In the genomic region with DNA sequence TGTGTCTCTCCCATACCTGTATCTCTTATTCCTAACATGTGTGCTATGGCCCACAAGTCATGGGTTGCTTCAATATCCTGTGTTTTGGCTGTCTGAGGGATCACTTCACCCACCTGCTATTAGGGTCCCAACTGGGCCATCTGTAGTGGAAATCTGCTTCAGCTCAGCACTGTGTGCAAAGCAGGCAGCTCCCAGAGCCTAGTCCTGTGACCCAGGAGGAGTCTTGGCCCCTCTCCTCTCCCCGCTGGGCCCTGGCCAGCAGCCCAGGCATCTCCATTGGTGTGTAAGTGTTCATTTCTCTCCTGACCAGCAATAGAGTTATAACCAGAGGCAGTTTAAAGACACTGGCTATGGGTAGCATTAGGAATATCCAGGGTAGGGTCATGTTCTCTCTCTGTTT, we compare ENCODE assay signal across 19 mouse cellular contexts. TPM values are rescaled to one million over a fixed set of nuclear protein-coding genes. Genes with fewer than 3 reads are reported as not detected.
DNase-seq lines count a peak whose midpoint lies in the region; ATAC-seq lines count a peak whose summit lies in the region.
"Had no signal": no experiment of that assay in that cellular context is flagged by ENCODE, and none has a peak within 500 bp of the region (broad histone marks: within the 10 kb centered on the region; RNA-seq: fewer than 3 reads in every experiment).

No protein-coding gene starts in this region.

- H3K9ac ChIP-seq in forebrain, embryonic 16.5 days (replicated peaks; ENCODE audit: low read depth, low read length) = no peak overlapping the region
- no peak overlapping the region for H3K9ac ChIP-seq in forebrain, embryonic 15.5 days (replicated peaks)
- H3K9ac ChIP-seq: forebrain, embryonic 13.5 days; heart, embryonic 15.5 days; limb, embryonic 13.5 days; liver, embryonic 15.5 days; neural tube, embryonic 12.5 days; stomach, embryonic 15.5 days had no signal

- H3K36me3 ChIP-seq in forebrain, embryonic 16.5 days (ENCODE audit: control insufficient read depth, insufficient read depth) = no peaks in the 10 kb centered on the region
- H3K36me3 ChIP-seq in forebrain, embryonic 15.5 days = no peaks in the 10 kb centered on the region
- H3K36me3 ChIP-seq in embryonic facial prominence, embryonic 10.5 days (replicated peaks) = no peaks in the 10 kb centered on the region
- H3K36me3 ChIP-seq: heart, embryonic 15.5 days; limb, embryonic 13.5 days; liver, embryonic 15.5 days; neural tube, embryonic 12.5 days; stomach, embryonic 15.5 days had no signal

- intact Hi-C loops in left cerebral cortex, postnatal 4 days (cut with DNase I) = no loop called here

- H3K27ac ChIP-seq in forebrain, embryonic 16.5 days (ENCODE audit: low read length) = no peak overlapping the region
- H3K27ac ChIP-seq in forebrain, embryonic 15.5 days (replicated peaks) = no peak overlapping the region
- no peak overlapping the region for H3K27ac ChIP-seq in embryonic facial prominence, embryonic 10.5 days (replicated peaks)
- H3K27ac ChIP-seq: forebrain, embryonic 13.5 days; heart, embryonic 15.5 days; limb, embryonic 13.5 days; liver, embryonic 15.5 days; neural tube, embryonic 12.5 days; stomach, embryonic 15.5 days had no signal

- H3K4me3 ChIP-seq in forebrain, embryonic 16.5 days (replicated peaks; ENCODE audit: low read length) = no peak overlapping the region
- no peak overlapping the region for H3K4me3 ChIP-seq in forebrain, embryonic 15.5 days
- no peak overlapping the region for H3K4me3 ChIP-seq in embryonic facial prominence, embryonic 10.5 days
- H3K4me3 ChIP-seq: forebrain, embryonic 13.5 days; heart, embryonic 15.5 days; limb, embryonic 13.5 days; liver, embryonic 15.5 days; neural tube, embryonic 12.5 days; stomach, embryonic 15.5 days had no signal

- peaks cover 12% of the 10 kb centered on the region for H3K4me1 ChIP-seq in forebrain, embryonic 16.5 days (replicated peaks; ENCODE audit: control insufficient read depth, insufficient read depth, low read length)
- peaks cover 21% of the 10 kb centered on the region for H3K4me1 ChIP-seq in forebrain, embryonic 15.5 days
- H3K4me1 ChIP-seq in embryonic facial prominence, embryonic 10.5 days = peaks cover 5% of the 10 kb centered on the region
- H3K4me1 ChIP-seq: heart, embryonic 15.5 days; limb, embryonic 13.5 days; liver, embryonic 15.5 days; stomach, embryonic 15.5 days had no signal

- peak; percentile 95 for DNase-seq in left cerebral cortex, postnatal 4 days
- DNase-seq in left cerebral cortex, adult 18-20 months (ENCODE audit: low spot score in 2 of 2) = no peak
- peak; percentile 98 to 99 for DNase-seq in cerebellum, postnatal 10 days
- DNase-seq in gastrocnemius, postnatal 4 days (ENCODE audit: low spot score in 2 of 2) = no peak
- DNase-seq in embryonic facial prominence, embryonic 10.5 days (ENCODE audit: low spot score) = no peak
- no peak for DNase-seq in spleen, postnatal 36 days (ENCODE audit: low spot score in 2 of 2)
- DNase-seq: adrenal gland, adult 8-10 months; kidney, adult 18-20 months; lung, postnatal 10 days had no signal

- peak; percentile 19; the same call in 1 of the 2 replicates for ATAC-seq in forebrain, embryonic 16.5 days
- no peak; the same call in 1 of the 2 replicates for ATAC-seq in forebrain, embryonic 15.5 days (replicated peaks)
- ATAC-seq: forebrain, embryonic 13.5 days had no signal

- no peaks in the 10 kb centered on the region for H3K27me3 ChIP-seq in forebrain, embryonic 16.5 days (replicated peaks; ENCODE audit: control insufficient read depth, insufficient read depth, low read length)
- H3K27me3 ChIP-seq in forebrain, embryonic 15.5 days = no peaks in the 10 kb centered on the region
- no peaks in the 10 kb centered on the region for H3K27me3 ChIP-seq in embryonic facial prominence, embryonic 10.5 days (replicated peaks; ENCODE audit: low read depth, poor library complexity, severe bottlenecking)
- H3K27me3 ChIP-seq: forebrain, embryonic 13.5 days; heart, embryonic 15.5 days; limb, embryonic 13.5 days; liver, embryonic 15.5 days; neural tube, embryonic 12.5 days; stomach, embryonic 15.5 days had no signal

- WGBS in forebrain, embryonic 16.5 days = 56% methylated on average over 1 of the region's 1 CpGs
- WGBS in forebrain, embryonic 15.5 days = 62% methylated on average over 1 of the region's 1 CpGs
- 94% methylated on average over 1 of the region's 1 CpGs for WGBS in embryonic facial prominence, embryonic 10.5 days

- H3K4me2 ChIP-seq in forebrain, embryonic 16.5 days (ENCODE audit: low read length) = no peak overlapping the region
- H3K4me2 ChIP-seq in forebrain, embryonic 15.5 days (replicated peaks) = no peak overlapping the region
- H3K4me2 ChIP-seq: forebrain, embryonic 13.5 days; heart, embryonic 15.5 days; limb, embryonic 13.5 days; liver, embryonic 15.5 days; neural tube, embryonic 12.5 days; stomach, embryonic 15.5 days had no signal

- no peaks in the 10 kb centered on the region for H3K9me3 ChIP-seq in forebrain, embryonic 16.5 days (ENCODE audit: control insufficient read depth, low read length)
- H3K9me3 ChIP-seq in forebrain, embryonic 15.5 days = no peaks in the 10 kb centered on the region
- H3K9me3 ChIP-seq in embryonic facial prominence, embryonic 10.5 days = no peaks in the 10 kb centered on the region
- H3K9me3 ChIP-seq: forebrain, embryonic 13.5 days; heart, embryonic 15.5 days; limb, embryonic 13.5 days; liver, embryonic 15.5 days; neural tube, embryonic 12.5 days; stomach, embryonic 15.5 days had no signal

RNA-seq across cellular contexts. Expression of a gene that starts 24.3 kb away (rescaled TPM):
- 7.6 and 8.6 TPM in 2 replicates for polyA plus RNA-seq in forebrain, embryonic 16.5 days (2015; fragmentation: Nextera tagmentation; extraction: Ambion mirVana)
- 8.2 and 8.4 TPM in 2 replicates for polyA plus RNA-seq in forebrain, embryonic 15.5 days (2015; fragmentation: Nextera tagmentation; extraction: Ambion mirVana)
- total RNA-seq in left cerebral cortex, postnatal 4 days (2021) = 10 to 100 TPM; 35.8 to 41.2 TPM
- total RNA-seq in left cerebral cortex, adult 18-20 months (2021) = 10 to 100 TPM; 54.5 to 61.5 TPM
- total RNA-seq in gastrocnemius, postnatal 4 days (2021) = under 1 TPM; 0.70 to 0.88 TPM
- polyA plus RNA-seq in embryonic facial prominence, embryonic 10.5 days (2016; fragmentation: Nextera tagmentation; extraction: Ambion mirVana) = 0.19 and 0.57 TPM in 2 replicates
- total RNA-seq: CH12.LX; monocyte, adult 5-6 weeks had no signal

Comparison
In these comparisons a context has a peak if more than half of its experiments do, and no peak if none do; other contexts are left out.
1. DNase-seq: peak in left cerebral cortex, postnatal 4 days (single experiment) and cerebellum, postnatal 10 days (2 of 2); none in left cerebral cortex, adult 18-20 months (0 of 2), gastrocnemius, postnatal 4 days (0 of 2), embryonic facial prominence, embryonic 10.5 days (single experiment) and spleen, postnatal 36 days (0 of 2).
2. RNA of a gene that starts 24.3 kb away (total RNA-seq): 54.5 to 61.5 TPM in left cerebral cortex, adult 18-20 months and 35.8 to 41.2 TPM in left cerebral cortex, postnatal 4 days; 0.70 to 0.88 TPM in gastrocnemius, postnatal 4 days; every median in the first group is over 10 times any median in the second.